17 mouse cellular contexts compared by ENCODE assay signal in genomic region chr1:127830215-127830921, GRCm38 (mm10). TPM values are rescaled to one million over a fixed set of nuclear protein-coding genes. Genes with fewer than 3 reads are reported as not detected.
DNase-seq lines count a peak whose midpoint lies in the region; ATAC-seq and TF ChIP-seq lines count a peak whose summit lies in the region.
"Had no signal": no experiment of that assay in that cellular context is flagged by ENCODE, and none has a peak within 500 bp of the region (broad histone marks: within the 10 kb centered on the region; RNA-seq: fewer than 3 reads in every experiment).

No protein-coding gene starts in this region.

- no peaks in the 10 kb centered on the region for H3K36me3 ChIP-seq in hindbrain, embryonic 10.5 days
- H3K36me3 ChIP-seq: embryonic facial prominence, embryonic 13.5 days; limb, embryonic 13.5 days had no signal

- intact Hi-C loops in heart, postnatal 10 days (cut with DNase I): no loop called here

- 90% methylated on average over 13 of the region's 13 CpGs for WGBS in hindbrain, embryonic 10.5 days

- H3K4me1 ChIP-seq in hindbrain, embryonic 10.5 days (replicated peaks): no peaks in the 10 kb centered on the region
- H3K4me1 ChIP-seq: embryonic facial prominence, embryonic 13.5 days; limb, embryonic 13.5 days had no signal

- no peaks in the 10 kb centered on the region for H3K27me3 ChIP-seq in hindbrain, embryonic 10.5 days (ENCODE audit: insufficient read depth, poor library complexity, severe bottlenecking)
- H3K27me3 ChIP-seq: embryonic facial prominence, embryonic 13.5 days; limb, embryonic 13.5 days had no signal

- DNase-seq in layer of hippocampus, adult 9-11 months: peak; percentile 34
- DNase-seq in layer of hippocampus, adult 2 months (ENCODE audit: low spot score in 2 of 2): no peak
- peak; percentile 68 to 73 for DNase-seq in CD8-positive naive resting alpha-beta T cell, adult 2 months (ENCODE audit: low read depth in 2 of 2, low spot score in 2 of 2)
- DNase-seq in thymus, postnatal 10 days (ENCODE audit: low spot score in 2 of 2): peak; percentile 63 to 72
- DNase-seq in yolk sac, embryonic 10.5 days (ENCODE audit: low spot score): no peak
- DNase-seq in hindbrain, embryonic 10.5 days (ENCODE audit: low spot score): no peak
- DNase-seq in heart, postnatal 10 days: no peak
- DNase-seq: adrenal gland, postnatal 36 days; kidney, adult 18-20 months; kidney, postnatal 4 days had no signal

- H3K4me3 ChIP-seq in layer of hippocampus, adult 2 months: no peak overlapping the region
- no peak overlapping the region for H3K4me3 ChIP-seq in hindbrain, embryonic 10.5 days
- H3K4me3 ChIP-seq: embryonic facial prominence, embryonic 13.5 days; limb, embryonic 13.5 days had no signal

- no peak overlapping the region for H3K27ac ChIP-seq in layer of hippocampus, adult 2 months
- H3K27ac ChIP-seq in hindbrain, embryonic 10.5 days: no peak overlapping the region
- H3K27ac ChIP-seq: embryonic facial prominence, embryonic 13.5 days; limb, embryonic 13.5 days had no signal

- TF ChIP-seq CTCF in layer of hippocampus, adult 2 months (conservative IDR thresholded peaks at IDR 0.05): no peak

- peak; percentile 73 for ATAC-seq in megakaryocyte, adult 5-6 weeks (ENCODE audit: poor library complexity, severe bottlenecking)

- H3K9me3 ChIP-seq in hindbrain, embryonic 10.5 days: no peaks in the 10 kb centered on the region
- H3K9me3 ChIP-seq: embryonic facial prominence, embryonic 13.5 days; limb, embryonic 13.5 days had no signal

RNA-seq across cellular contexts. Expression of gene Map3k19, which starts 24.5 kb away (rescaled TPM):
- total RNA-seq in layer of hippocampus, adult 2 months (2021): 1 to 10 TPM; 5.6 to 6.8 TPM
- total RNA-seq in megakaryocyte, adult 5-6 weeks (2015): 0.09 and 0.25 TPM in 2 replicates
- total RNA-seq in megakaryocyte, adult 5-6 weeks (2017): 0.29 and 1.1 TPM in 2 replicates
- 0.15 and 0.76 TPM in 2 replicates for polyA plus RNA-seq in hindbrain, embryonic 10.5 days (2016; fragmentation: Nextera tagmentation; extraction: Ambion mirVana)
- total RNA-seq in heart, postnatal 10 days (2021): under 1 TPM in 1 of 2 experiments, not detected in 1; 0.07 TPM
- total RNA-seq: heart, postnatal 25 days; MEL had no signal
- polyA plus RNA-seq: embryonic facial prominence, embryonic 13.5 days; forebrain, embryonic 11.5 days; limb, embryonic 13.5 days; neural tube, embryonic 11.5 days had no signal

RNA-seq across cellular contexts. Expression of gene Rab3gap1, which starts 38.2 kb away (rescaled TPM):
- 10 to 100 TPM; 70.6 to 72.5 TPM for total RNA-seq in layer of hippocampus, adult 2 months (2021)
- 11.7 and 12.1 TPM in 2 replicates for total RNA-seq in megakaryocyte, adult 5-6 weeks (2015)
- total RNA-seq in megakaryocyte, adult 5-6 weeks (2017): 29.4 and 35.5 TPM in 2 replicates
- 15.0 and 15.8 TPM in 2 replicates for polyA plus RNA-seq in hindbrain, embryonic 10.5 days (2016; fragmentation: Nextera tagmentation; extraction: Ambion mirVana)
- total RNA-seq in heart, postnatal 10 days (2021): 10 to 100 TPM; 41.4 to 46.1 TPM

RNA-seq across cellular contexts. Expression of gene Ccnt2, which starts 56.4 kb away (rescaled TPM):
- total RNA-seq in layer of hippocampus, adult 2 months (2021): 10 to 100 TPM; 64.8 to 76.0 TPM
- 28.4 and 33.9 TPM in 2 replicates for total RNA-seq in megakaryocyte, adult 5-6 weeks (2015)
- 42.2 and 43.7 TPM in 2 replicates for total RNA-seq in megakaryocyte, adult 5-6 weeks (2017)
- 82.9 and 98.9 TPM in 2 replicates for polyA plus RNA-seq in hindbrain, embryonic 10.5 days (2016; fragmentation: Nextera tagmentation; extraction: Ambion mirVana)
- 10 to 100 TPM; 33.5 to 33.9 TPM for total RNA-seq in heart, postnatal 10 days (2021)

Comparison
In these comparisons a context has a peak if more than half of its experiments do, and no peak if none do; other contexts are left out.
1. DNase-seq: peak in layer of hippocampus, adult 9-11 months (single experiment), CD8-positive naive resting alpha-beta T cell, adult 2 months (2 of 2) and thymus, postnatal 10 days (2 of 2); none in layer of hippocampus, adult 2 months (0 of 2), yolk sac, embryonic 10.5 days (single experiment), hindbrain, embryonic 10.5 days (single experiment) and heart, postnatal 10 days (0 of 2).